Mouse (Mus musculus) adrenal gland, postnatal 25 days (tissue): ENCODE data around the gene Syngr2. TPM values are rescaled to one million over a fixed set of nuclear protein-coding genes. Genes with fewer than 3 reads are reported as not detected.

Source experiments
- DNase-seq: peaks from one replicate; pipeline ENCODE4 v3.0.0; 2021; ENCODE audit warnings: mixed read lengths
- long read RNA-seq: library from polyadenylated mRNA; stranded (forward); transcript quantifications from one replicate; pipeline ENCODE4 v2.0.0, GENCODE M21; 2021
- total RNA-seq: library from RNA; stranded (reverse); gene quantifications from 2 replicates; pipeline ENCODE4 v1.2.3, GENCODE M21; 2021

The Syngr2 gene
- total RNA-seq = 98.3 and 108 TPM in 2 replicates
- long read RNA-seq, transcript Syngr2-201 (4 exons, 1,520 nt) = major isoform, 38 of 43 reads
- long read RNA-seq, partial matches to known transcripts = 0 of 43 reads
- long read RNA-seq, other reads (novel, unspliced or antisense) = 0 of 43 reads

DNA sequence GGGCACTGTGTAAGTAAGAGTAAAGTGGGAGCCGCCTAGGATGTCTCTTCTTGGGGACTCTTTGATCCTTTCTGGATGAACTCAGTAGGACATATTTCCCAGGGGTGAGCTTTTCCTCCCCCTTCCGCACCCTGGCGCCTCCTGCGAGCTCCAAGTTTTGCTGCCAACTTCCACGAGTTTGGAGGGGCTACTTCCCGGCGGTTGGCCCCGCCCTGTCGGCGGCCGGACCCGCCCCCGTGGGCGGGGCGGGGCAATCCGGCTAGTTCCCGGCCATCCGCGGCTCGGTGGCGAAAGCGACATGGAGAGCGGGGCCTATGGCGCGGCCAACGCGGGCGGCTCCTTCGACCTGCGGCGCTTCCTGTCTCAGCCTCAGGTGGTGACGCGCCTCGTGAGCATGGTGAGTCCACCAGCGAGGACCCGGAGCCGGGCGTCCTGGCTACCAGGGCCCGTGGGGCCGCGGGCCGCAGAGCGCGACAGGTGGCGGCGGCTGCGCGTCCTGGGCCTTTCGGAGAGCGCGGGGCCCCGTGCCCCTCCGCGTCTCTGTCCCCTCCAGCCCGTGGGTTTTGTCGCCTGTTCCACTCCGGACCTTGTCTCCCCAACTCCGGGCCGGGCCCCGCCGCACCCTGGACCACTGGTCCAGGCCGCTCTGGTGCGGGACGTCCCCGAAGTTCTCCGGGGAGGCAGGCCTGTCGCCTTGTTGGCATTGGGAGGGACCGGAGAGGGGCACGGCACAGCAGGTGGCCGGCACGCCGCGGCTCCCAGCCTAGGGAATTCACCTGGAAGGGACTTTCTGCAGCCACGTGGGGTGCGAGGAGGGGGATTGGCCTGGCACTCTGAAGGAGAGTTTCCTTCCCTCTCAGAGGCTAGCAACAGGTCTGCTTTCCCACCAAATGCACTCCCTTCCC, at the start of gene Syngr2, which contains the start of gene Gm20708:
Syngr2 (plus strand) TSS at position 262 of the 905 bp plus-strand sequence.
Gm20708 (plus strand) TSS at position 262 of the 905 bp plus-strand sequence.
- peak; percentile 79 for DNase-seq

DNA sequence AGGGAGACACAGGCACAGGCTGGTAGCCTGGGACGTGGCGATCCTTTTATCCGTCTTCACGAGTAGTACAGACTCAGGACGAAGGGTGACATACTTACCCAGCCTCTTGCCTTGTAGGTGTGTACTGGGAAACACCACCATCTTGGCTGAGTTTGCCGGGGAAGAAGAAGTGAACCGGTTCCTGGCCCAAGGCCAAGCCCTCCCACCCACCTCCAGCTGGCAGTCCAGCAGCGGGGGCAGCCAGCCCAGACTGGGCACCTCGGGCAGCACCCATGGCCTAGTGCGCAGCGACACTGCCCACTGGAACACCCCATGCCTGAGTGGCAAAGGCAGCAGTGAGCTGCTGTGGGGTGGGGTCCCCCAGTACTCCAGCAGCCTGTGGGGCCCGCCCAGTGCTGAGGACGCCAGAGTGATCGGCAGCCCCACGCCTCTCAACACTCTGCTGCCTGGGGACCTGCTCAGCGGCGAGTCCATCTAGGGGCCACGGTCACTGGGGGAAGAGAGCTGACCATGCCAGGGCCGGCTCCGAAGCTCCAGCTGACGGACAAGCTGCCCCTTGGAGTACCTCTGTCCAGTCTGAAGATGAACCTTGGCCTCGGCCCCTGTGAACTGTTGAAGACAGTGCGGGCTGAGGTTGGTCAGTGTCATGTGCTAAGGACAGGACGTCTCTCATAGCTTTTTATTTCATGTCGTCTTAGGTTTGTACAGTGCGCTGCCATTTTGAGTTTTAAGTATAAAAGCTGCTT, 48.9 kb upstream of the Syngr2 start:
- DNase-seq = no peak

DNA sequence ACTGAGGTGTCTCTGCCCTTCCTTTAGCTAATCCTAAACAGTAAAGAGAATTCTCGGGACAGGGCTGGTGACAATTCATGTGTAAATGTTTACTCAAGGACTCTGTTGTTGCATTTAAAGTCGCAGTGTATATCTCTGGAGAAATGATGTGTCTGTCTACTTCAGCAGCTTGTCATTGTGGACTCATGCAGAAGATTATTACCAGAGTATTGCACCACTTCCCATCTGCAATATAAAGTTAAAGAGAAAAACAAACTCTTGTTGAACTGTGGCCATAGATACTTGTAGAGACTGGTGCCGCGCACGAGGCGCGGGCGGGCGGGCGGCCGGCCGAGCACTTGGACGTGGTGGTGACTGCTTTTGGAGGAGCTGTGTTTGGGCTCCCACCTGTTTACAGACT, 47.7 kb upstream of the Syngr2 start:
- DNase-seq = no peak

DNA sequence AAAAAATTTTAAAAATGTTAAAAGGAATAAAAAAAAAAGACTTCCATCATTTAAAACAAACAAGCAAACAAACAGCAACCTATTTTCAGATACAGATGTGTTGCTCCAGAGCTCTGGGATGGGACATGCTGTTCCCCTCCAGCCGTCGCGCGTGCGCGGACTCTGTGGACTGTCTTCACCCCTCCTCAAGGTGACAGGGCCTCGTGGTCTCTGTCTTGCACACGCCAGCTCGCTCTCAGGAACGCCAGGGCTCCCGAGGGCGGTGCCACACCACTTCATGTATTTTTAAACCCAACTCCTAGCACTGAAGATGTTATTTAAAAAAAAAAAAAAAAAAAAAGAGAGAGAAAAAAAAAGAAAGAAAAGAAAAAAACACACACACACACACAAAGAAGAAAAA, 47.2 kb upstream of the Syngr2 start:
- no peak for DNase-seq

DNA sequence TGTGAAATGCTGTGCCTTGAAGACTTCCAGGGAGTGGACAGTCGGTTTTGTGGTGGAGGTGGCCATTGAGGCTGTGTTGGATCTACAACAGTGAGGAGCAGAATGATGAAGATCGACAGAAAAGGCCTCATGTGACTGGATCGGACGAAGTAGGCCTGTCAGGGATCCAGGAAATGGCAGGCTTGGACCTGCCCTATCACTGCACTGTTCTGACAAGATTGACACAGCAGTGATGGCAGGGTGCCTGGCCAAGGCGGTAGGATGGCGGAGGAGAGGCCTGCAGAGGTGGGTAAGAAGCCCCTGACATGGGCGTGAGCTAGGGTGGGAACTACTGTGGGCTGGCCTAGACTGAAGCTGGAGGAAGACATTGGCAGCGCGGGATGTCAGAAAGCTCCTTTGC, 45.1 kb upstream of the Syngr2 start:
- DNase-seq = no peak

DNA sequence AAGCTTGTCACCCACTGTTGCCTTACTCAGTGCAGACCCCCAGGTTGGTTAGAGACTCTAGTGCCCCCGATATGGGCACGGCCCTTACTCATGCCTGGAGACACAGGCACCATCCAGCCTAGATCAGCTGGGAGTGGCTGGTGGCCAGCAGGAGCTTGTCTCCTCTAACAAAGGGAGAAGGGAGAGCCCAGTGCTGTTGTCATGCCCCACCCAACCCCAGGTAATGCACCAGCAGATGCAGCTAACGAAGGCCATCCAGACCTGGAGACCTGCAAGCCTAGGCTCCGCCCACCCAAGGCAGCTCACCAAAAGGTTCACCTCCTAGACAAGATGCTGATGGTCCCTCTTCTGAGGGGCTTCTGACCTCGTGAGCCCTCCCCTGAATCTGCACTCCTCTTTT, 44.1 kb upstream of the Syngr2 start:
- no peak for DNase-seq

DNA sequence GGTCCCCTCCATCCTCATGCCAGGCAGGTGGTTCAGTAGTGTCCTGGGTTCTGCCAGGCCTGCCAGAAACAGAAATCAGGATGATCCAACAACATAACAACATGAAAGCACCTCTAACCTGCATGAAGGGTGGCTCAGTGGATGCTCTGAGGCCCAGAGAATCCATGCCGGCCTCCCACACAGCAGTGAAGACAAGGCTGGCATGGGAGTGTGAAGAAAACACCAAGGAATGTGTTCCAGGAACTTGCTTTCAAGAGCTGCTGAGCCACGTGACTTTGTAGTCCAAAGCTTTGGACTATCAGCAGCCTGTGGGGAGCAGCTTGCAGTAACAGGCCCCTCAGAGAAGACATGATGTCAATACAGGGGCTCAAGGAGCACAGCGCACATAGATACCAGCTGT, 43.2 kb upstream of the Syngr2 start:
- DNase-seq = no peak

DNA sequence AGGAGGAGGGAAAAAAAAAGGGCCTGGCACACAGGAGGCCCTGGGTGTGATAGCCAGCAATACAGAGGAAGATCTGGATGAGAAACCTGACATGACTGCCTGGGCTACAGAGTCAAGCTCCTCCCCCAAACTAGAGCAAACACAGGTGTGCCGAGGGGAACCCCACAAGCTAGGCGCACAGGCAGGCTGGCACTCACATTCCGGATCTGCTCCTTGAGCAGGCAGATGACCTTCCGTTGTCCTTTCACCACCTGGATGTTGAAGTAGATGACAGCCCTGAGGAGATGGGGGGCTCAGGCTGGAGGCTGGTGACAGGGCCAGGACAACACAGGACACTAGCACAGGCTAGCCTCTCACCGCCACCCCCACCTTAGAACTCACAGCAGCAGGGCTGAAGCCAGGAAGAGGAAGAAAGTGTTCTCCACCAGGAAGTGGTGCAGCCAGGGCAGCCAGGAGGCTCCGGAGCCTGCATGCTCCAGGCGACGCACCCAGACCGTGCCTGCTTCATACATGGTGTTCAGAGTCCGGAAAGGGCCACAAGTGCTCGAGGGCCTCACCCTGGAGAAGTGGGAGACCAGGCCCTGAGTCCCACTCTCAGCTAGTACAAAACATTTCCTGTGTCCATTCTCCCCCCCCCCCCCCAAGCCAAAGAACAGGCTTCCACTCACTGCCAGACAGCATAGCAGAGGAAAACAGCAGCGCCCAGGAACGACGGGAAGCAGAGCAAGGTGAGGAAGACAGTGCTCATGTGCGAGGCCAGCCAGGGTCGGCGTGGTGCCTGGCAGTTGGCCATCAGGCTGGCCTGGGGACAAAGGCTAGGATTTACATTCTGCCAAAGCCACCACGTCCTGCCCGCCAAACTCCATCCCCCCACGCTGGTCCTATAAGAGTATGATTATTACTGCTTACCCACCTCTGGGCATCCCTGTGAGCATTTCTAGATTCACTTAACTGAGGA, 40.5 kb upstream of the Syngr2 start:
- DNase-seq = no peak

DNA sequence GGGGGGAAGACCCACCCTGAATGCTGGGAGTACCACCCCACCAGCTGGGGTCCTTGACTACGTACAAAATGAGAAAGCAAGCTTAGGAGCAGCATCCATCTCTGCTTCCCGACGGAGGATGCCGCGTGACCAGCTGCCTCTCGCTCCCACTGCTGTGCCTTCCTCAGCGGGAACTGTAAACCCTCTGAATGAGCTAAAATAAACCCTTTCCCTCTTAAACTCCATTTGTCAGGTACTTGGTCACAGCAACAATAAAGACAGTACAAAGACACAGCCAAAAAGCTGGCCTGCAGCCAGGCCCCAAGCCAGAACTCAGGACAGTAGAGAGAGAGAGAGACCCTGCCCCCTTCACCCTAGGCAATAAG, 39.8 kb upstream of the Syngr2 start:
- DNase-seq = no peak

DNA sequence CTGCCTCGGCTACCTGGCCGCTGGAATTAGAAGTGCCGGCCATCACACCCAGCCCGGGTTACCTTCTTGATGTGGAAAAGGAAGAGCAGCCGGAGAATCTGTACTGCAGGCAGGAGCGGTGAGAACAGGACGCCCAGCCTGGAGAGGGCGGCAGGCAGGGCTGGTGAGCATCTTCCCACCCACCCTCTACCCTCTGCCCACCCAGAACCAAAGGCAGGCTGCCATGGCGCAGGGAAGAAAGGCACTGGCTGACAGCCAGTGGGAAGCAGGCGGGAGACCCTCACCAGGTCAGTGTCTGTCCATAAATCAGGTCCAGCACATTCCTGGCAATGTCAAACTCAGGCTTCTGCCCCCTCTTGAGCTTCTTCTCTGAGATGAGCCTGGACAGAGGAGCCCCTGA, 39.1 kb upstream of the Syngr2 start:
- no peak for DNase-seq

DNA sequence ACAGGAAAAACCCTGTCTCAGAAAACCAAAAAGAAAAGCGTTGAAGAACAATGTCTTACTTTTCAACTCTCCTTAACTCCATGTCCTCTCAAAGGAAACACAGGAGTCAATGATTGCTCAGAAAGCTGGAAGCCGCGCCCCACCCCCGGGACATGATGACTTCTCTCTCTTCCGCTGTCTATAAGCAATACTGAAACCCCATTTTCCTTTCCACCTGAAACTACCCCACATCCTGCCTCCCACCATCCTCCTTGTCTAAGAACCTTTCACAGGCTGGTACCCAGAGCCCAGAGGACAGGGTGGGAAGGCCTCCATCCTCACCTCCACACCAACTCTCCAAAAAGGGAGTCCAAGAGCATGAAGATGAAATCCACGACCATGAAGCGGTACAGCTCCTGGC, 37.1 kb upstream of the Syngr2 start:
- no peak for DNase-seq

DNA sequence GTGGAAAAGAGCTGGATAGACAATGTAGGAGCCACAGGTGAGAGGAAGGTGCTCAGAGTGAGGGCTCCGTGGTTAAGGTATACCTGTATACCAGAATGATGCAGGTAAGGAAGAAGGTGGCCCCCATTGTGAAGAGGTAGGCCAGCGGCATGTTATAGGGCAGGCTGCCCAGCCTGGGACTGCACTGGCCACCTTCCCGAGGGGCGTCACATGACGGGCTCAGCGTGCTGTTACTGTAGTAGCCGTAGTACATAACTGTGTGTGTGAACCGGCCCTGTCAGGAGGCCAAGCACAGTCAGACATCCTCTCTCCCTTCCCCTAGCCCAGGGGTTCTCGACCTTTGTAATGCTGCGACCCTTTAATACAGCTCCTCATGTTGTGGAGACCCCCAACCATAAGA, 34.5 kb upstream of the Syngr2 start:
- no peak for DNase-seq

DNA sequence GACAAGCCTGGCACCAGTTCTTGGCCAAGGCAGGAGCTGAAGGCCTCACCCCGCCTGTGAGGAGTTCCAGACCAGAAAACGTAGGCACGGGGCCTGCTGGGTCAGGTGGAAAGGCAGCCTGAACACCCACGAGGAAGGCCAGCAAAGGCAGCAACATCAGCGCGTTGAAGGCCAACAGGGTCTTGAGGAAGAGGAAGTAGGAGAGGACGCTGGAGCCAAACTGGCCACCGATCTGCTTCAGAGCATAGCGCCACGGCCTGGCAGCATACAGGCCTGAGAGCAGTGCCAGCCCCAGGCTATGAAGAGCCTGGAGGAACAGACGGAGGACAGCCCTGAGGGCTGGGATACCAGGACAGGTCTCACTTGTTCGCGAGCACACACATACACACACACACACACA, 33.9 kb upstream of the Syngr2 start:
- no peak for DNase-seq

DNA sequence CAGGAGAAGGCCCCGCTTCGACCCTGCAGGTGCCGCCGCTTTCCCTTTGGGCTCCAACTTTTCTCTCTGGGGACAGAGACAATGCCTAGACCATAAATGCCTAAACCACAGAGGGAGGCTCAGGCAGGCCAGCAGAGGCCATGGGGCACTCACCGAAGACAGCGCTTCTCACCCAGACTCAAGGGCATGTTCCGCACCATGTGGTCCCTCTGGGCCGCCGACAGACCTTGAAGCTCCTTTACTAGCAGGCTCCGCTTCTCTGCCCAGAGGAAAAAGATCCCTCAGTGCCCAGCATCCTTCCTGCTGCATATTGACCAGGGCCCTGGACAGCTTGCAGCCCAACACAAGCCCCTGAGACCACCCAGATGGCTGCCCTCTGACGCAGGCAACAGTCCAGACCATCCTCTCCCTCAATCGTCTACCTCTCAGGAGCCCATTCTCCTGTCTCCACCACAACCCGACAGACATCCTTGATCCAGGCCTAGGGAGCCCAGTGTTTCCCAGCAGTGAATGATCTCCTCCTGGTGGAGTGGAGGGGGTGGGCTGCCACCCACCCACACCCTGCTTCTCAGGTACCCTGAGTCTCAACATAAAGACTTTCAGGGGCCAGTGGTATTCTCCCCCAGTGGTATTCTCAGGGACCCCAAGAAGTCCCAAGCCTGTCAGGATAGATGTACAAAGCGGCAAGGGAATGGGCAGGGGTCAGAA, 33.2 kb upstream of the Syngr2 start:
- DNase-seq = no peak

DNA sequence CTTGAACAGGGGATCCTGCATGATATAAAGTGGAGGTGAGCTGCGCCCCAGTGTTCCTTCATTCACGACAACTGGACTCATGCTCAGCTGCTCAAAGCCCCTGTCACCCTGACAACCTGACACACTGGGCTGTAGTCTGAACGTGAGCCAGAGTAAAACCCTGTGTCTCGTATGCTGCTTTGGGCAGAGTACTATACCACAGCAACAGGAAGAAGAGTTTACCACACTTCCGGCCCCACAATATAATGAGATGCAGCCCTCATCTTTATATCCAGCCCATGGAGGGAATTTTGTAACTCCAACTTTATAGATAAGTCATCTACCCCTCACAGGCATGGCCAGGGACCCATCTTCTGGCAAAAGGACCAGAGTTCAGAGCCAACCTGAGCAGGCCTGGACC, 32.4 kb upstream of the Syngr2 start:
- DNase-seq = no peak

DNA sequence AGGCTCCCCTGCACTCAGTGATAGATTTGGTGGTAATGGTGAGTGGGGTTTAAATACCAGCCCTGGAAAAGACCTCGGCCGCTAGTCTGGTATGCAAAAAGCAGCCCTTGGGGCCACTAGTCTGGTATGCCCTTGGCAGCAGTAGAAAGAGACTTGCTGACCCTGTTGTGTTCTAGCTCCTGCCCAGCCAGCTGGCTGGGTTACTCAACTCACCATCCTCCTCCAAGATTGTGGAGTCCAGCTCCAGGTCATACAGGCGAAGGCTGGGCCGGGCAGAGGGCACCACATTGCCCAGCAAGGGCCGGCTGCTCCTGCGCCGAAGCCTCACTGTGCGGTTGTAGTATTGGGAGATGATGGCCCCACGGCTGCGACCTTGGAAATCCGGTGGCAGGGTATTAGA, 31.4 kb upstream of the Syngr2 start:
- DNase-seq = no peak

DNA sequence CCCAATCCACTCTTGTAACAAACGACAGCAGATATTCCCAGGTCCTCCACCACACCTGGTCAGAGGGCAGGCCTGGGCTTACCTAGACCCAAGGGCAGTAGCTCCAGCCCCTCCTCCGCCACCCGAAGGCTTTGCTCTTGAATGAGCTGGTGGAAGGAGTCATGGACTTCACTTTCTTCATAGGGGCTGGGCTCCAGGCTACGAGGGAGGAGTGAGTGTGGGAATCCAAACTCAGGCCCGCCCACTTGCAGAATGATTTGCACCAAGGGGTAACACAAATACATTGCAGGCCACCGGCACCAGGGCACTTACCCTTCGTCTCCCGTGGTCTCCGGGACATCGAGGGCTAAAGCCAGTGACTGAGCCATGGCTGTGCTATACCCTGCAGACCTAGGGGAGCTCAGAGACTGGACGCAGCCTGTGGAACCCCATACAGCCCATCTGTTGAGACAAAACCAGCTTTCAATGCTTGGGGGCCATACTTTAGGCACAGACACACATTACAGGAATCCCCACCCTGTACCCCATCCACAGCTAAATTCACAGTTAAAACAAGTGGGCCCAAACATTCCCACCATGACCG, 30.5 kb upstream of the Syngr2 start:
- DNase-seq = no peak

DNA sequence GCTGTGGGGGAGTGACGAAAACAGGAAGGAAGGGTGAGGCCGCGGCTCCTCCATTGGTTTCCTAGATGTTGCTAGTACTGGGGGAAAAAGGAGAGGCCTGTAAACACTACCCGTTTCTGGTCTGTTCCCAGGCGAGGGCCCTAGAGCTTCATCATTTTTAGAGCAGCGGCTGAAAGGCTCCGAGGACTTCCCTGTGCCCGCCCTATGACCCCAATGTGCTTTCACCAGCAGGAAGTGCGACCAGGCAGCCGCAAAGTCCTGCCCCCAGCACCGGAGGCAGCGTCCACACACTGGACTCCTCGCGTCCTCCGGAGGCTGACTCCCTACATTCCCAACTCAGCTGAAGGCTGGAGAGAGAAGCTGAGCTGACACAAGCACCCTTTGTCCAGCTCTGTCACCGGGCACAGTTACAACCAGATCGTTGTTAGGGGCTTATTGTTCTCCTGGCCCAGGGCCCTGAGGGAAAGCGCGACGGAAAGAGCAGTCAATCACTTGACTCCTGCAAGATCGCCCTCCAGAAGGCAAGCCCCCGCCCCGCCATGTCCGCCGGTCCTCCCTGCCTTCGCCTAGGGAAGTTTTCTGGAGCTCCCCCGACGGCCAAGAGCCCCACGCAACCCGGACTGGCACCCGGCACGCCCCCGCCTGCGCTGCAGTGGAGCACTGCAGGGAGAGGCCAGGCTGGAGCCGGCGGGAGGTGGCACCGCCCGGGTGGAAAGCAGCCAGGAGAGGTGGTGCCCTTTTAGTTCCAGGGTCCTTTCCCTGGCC, 29.9 kb upstream of the Syngr2 start:
- peak; percentile 81 for DNase-seq

DNA sequence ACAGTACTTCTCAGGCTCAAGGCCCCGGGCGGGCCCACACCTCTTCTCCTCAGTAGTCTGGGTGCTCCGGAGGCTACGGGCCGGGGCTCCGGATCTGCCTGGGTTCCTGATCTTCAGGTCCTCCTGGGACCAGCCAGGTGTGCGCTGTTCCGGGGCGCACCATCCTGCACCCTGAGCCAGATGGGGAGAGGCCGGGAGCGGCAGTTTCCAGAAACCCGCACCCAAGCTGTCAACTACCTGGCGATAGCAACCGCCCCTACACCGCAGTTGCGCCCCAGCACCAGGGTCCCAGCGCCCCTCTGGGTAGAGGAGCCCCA, 29.3 kb upstream of the Syngr2 start:
- no peak for DNase-seq

DNA sequence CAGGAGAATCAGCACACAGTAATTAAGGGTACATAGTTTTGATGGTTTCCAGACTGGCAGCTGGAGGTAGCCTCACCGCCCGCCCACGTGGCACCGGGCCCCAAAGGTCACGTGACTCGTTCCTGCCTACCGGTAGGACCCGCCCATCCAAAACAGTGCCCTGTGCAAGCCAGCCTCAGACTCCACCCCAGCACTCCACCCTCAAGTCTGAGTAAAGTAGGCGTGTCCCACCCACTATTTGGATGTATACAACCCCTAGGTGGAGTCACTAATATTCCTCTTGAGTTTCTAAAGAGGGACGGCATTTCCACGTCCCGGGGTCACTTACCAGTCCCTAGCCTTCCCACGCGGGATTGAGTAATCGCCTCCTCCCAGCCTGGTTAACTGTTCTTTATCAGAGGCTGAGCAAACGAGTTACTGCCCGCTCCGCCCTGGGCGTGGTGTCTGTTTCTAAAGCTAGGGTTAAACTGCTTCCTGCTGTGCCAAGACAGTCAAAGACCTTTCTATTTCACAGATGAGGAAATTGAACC, 28.8 kb upstream of the Syngr2 start:
- DNase-seq = peak; percentile 91
